Mouse (Mus musculus) spleen, embryonic (tissue): ENCODE measurements around the gene Elmod3.

ENCODE experiments used
- CTCF ChIA-PET: fragments of 350-600 bp; sonication (Branson Sonifier 250); formaldehyde crosslinking; loops from one replicate; lab custom pipeline; 2022; lab: Charles Lee

Gene Elmod3

DNA sequence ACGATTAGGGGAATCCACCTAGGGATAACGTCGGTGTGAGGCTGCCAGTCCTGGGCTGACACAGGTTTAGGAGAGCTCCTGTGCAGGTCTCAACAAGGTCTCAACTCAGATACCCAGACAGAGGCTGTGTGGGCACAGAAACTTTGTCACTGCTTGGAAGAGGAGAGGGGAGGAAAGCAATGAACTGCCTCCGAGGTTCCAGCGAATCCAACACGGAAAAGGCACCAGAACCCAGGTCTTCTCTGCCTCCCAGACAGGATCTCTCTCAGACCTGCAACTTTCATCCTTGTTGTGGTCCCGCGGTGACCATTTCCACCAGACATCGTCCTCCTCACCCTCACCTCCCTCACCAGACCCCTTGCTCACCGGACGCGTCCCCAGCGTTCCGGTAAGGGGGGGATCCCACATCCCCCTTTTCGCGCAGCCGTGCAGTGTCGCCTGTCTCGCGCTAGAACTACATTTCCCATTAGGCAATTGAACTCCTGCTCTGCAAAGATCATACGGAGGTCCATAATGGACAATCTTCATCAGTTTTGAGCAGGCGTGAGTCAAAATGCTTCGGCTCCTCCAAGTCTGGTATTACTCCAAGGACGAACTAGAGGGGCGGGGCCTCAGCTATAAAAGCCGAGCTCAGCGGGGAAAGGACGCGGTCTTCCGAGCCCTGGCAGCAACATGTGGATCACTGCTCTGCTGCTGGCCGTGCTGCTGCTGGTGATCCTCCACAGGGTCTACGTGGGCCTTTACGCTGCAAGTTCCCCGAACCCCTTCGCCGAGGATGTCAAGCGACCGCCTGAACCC lies at the start of gene Elmod3, which contains the start of gene Retsat:
TSS of gene Elmod3 (minus strand) at position 458 of the 798 bp plus-strand sequence.
TSS of gene Retsat (plus strand) at position 520 of the 798 bp plus-strand sequence.
- CTCF ChIA-PET: no interaction called here

DNA sequence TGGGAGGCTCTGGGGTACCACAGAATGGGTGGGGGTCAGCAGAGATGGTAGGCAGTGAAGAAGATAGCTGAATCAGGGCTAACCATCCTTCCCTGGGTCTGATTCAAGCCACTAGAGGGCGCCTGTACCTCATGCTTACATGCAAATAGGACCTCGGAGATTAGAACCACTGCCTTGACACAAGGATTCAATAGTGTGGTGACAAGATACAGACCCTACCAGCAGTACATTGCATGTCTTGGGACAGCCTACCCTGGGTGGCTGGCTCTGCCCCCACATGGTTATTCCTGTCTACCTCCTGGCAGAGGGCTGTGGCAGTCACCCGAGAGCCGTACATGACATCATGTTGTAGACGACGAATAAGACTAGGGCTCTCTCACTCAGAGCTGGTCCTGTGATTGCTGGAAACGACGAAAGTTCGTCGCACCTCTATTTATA lies 49.2 kb upstream of the Elmod3 start:
- CTCF ChIA-PET: interaction anchor here (0.6 kb wide), 1 partner anchor 208 kb away, joined by 3 read pairs; no protein-coding TSS in a partner anchor

DNA sequence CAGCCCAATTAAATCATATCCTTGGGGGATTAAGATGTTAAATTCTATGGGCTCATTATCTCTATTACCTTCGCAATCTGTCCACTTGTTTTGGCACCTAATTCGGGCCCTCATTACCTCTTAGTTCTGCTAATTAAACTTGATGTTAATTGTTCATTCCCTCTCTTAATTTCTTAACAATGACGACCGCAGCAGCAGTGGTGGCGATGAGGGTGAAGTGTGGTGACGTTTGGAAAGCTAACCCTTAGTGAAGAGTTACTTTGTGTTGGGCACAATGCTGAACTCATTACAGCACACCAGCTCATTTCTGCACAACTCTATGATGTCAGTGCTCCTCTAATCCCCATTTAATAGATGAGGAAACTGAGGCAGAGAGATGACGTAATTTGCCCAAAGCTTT lies 47.2 kb upstream of the Elmod3 start:
- CTCF ChIA-PET: no interaction called here

DNA sequence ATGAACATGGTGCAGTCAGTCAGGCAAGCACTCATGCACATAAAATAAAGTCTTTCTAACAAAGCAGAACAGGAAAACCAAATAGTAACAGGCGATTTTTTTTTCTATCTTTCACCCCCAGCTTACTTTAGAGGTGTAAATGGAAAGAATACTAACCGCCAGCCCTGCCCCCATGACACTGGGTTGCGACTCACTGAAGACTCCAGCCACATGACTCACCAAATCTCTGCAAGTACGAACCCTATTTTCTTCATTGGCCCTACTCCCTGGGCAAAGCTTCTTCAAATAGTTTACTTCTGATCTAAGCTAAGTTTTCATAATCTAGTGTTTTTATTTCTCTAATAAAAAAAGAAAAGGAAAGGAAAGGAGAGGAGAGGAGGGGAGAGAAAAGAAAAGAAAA lies 46.4 kb upstream of the Elmod3 start:
- CTCF ChIA-PET: no interaction called here

DNA sequence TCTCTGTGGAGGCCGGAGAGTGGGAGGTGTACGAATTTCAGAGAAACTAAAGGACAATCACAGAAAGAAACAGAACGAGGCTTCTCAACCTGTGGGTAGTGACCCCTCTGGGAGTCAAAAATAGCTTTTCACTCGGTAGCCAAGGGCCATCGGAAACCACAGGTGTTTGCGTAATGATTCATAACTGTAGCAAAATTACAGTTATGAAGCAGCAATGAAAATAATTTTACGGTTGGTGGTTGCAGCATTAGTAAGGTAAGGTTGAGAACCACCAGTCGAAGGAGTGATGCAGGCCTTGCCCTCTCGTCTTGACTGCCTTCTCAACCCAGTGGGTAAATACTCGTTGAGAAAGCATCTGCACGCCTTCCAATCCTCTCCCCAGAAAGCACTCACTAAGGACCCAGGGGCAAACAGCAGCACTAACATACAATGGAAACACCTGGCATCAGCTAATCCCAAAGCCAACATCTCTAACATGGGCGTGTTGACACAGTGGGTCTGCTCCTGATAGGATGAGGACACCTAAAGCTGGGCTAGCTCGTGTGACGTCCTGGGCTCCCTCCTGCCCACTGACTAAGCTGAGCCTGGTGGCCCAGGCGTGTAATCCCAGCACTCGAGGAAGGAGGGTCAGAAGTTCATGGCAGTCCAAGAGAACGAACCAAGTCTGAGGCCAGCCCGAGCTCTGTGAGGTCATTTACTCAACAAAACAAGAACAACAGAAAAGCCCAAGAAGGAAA lies 43.2 kb upstream of the Elmod3 start:
- CTCF ChIA-PET: no interaction called here

DNA sequence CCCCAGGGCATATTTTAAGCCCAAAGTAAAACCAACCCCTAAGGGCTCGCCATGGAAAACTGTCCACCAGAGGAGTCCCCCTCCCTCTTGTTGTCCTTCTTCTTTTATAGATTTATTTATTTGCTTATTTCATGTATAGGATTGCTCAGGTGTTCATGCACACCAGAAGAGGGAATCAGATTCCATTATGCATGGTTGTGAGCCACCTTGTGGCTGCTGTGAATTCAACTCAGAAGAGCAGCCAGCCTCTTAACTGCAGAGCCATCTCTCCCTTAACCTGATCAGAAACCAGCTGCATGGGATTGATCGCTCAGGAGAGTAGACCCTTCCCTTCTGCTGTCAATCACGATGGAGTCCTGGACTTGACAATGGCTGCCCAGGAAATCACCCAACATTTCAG lies 38.7 kb upstream of the Elmod3 start:
- CTCF ChIA-PET: interaction anchor here (0.6 to 1.1 kb wide), 3 partner anchors 17 to 506 kb away, joined by 3 read pairs; no protein-coding TSS in a partner anchor

DNA sequence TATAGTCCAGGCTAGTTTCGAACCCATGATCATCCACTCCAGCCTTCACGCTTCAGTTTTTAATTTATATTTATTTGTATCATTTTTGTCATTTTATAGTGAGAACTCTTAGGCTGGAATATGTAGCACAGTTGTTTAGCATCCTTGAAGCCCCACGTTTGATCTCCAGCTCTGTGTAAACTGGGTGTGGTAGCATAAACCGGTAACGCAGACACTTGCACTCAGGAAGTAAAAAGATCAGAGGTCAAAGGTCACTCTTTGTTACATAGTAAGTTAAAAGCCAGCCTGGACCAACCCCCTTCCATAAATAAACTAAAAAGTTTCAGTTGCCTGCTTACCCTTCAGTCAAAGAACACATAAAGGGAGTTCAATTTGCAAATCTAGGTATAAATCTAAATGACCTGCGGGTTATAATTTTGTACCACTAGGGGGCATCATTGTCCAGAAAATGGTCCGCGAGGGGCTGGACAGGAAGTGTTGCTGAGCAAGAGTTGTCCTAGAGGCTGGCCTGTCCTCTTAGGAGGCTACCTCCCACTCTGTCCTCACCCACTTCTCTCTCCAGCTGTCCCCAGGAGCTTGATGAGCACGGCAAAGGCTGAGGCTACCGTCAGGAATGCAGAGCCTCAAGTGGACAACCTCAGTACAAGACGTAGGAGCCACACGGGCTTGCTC lies 37.7 kb upstream of the Elmod3 start:
- CTCF ChIA-PET: interaction anchor here (0.6 to 1.3 kb wide), 4 partner anchors 12 to 410 kb away, joined by 3 read pairs; no protein-coding TSS in a partner anchor

DNA sequence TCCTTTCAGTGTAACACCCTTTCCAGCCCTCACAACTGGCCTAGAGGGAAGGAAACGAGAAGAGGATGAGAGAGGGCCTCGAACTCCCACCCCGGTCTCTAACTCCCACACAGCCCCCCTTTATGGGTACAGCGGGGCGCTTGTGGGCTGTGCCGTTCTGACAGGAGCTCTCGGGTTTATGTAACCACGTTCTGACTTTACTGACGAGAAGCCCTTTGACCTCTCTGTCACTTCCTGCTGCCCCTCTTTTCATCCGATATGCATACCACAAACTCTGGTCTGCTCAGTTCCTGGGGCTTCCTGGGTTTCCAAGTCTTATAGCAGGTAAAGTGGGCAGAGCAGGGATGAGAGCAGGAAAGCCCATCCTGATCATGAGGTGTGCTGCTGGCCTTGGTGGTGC lies 36.1 kb upstream of the Elmod3 start:
- CTCF ChIA-PET: no interaction called here

DNA sequence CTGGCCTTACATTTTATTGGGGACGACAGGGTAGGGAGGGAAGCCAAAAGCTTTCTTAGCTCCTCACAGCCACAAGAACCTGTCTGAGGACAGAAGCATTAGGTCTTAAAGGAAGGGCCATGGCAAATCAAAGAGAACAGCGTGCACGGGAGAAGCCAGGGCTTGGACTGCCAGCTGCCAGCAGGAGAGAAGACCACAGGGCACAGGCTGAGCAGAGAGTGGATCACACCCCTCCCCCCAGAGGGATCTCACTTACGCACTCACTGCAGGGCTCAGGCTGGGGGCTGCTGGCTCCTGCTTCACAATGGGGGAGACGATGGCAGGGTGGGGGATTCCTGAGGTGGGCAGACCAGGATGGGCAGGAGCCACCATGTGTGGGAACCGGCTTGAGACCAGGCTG lies 33.5 kb upstream of the Elmod3 start:
- CTCF ChIA-PET: no interaction called here

DNA sequence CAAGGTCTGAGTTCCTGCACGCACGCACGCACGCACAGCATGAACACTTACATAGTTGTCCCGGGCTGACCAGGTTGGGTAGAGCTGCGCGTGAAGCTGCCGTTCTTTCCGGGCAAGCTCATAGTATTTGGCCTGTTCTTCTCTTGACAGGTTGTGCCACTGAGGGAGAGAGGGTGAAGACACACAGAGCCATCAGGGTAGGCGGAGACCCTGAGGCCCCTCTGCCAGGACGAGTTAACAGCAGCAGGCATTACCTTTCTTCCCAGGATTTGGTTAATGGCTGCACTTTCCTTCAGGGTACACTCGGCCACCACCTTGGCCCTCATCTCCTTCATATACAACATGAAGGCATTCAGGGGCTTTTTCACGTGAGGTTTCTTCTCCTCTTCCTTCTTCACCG lies 32.7 kb upstream of the Elmod3 start:
- CTCF ChIA-PET: interaction anchor here (0.7 kb wide), 1 partner anchor 37 kb away, joined by 3 read pairs; no protein-coding TSS in a partner anchor

DNA sequence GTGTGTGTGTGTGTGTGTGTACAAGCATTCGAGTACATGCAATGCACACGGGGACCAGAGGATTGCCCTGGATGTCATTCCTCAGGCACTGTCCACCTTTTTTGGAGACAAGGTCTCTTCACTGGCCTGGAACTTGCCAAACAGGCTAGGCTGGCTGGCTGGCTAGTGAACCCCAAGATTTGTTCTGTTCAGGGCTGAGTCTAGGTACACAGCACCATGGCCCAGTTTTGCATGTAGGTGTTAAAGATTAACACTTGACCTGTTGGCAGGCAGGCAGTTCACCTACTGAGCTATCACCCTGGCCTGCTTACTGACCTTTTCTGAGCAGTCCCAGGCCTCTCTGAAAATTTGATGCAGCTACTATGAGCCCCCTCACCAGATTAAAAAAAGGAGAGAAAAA lies 32.2 kb upstream of the Elmod3 start:
- CTCF ChIA-PET: interaction anchor here (0.7 kb wide), 1 partner anchor 38 kb away, joined by 3 read pairs; no protein-coding TSS in a partner anchor

DNA sequence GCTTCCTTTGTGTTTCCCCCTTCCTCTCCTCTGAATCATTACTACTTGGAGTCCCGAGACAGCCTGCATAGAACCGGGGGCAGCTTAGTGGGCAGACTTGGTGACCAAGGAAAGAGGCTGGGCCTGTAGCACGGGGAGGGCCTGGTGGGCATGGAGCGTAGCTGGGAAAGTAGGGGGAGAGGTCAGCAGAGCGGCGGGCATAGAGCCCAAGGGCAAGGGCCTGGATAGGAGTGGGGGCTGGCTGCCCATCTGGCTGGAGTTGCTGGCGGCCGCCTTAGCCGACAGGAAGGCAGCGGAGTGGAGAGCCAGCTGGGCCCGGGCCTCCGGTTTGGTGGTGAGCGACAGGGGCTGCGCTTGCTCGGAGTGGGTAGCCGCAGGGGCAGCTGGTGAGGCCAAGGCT lies 29.1 kb upstream of the Elmod3 start:
- CTCF ChIA-PET: no interaction called here

DNA sequence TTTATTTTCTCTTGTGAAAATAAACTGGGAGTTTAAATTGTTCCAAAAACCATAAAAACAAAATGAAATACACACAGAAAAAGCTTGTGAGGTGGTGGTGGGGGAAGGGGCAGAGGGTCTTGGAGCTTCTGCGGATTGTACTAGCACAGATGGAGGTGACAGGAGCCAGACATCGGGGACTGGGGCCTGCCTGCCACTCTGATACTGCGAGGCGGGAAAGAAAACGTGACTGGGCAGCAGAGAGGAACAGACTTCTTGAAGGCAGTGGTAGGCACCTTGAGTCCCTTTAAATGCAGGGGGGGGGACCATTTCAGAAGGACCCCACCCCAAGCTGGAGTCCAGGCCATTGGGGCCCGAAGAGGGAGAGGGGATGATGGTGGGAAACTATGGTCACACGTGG lies 28.2 kb upstream of the Elmod3 start:
- CTCF ChIA-PET: interaction anchor here (0.7 kb wide), 1 partner anchor 317 kb away, joined by 3 read pairs; no protein-coding TSS in a partner anchor

DNA sequence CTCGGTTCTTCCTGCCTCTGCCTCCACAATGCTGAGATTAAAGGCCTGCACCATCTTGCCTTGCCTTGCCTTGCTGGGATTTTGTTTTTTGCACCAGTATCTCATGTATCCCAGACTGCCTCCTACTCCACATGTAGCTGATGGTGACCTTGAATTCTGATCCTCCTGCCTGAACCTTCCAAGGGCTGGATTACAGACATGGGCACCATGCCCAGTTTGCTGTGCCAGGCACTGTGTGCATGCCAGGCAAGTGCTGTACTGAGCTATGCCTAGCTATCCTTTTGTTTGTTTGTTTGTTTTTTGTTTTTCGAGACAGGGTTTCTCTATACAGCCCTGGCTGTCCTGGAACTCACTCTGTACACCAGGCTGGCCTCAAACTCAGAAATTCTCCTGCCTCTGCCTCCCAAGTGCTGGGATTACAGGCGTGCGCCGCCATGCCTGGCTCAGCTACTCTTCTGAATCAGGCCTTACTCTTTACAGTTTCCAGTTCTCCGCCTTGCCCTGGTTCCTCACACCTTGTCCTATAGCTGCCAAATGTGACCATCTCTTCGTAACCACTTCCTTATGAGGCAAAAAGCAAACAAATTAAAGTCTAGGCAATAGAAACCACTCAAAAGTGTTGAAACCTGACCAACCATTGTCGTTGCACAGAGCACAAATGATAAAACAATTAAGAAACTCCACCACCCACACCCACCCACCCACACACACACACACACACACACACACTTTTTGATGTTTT lies 25.6 kb upstream of the Elmod3 start:
- CTCF ChIA-PET: no interaction called here

DNA sequence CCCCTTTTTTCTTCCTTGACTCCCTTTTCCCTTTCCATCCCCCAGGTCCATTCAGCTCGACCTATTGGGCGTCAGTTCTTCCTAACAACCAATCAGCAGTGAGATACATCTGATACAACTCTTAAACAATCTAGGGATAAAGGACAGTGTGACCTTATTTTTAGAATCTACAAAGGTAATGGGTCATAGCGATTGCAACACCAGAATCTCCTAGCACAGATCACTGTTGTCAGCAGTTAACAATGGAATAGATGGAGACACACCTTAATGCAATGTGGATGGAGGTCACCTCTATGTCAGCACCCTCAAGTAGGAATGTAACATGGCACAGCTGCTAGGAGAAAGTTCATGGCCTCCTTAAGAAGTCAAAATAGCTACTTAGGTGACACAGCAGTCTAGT lies 24.7 kb upstream of the Elmod3 start:
- CTCF ChIA-PET: interaction anchor here (0.6 kb wide), 1 partner anchor 136 kb away, joined by 6 read pairs; no protein-coding TSS in a partner anchor

DNA sequence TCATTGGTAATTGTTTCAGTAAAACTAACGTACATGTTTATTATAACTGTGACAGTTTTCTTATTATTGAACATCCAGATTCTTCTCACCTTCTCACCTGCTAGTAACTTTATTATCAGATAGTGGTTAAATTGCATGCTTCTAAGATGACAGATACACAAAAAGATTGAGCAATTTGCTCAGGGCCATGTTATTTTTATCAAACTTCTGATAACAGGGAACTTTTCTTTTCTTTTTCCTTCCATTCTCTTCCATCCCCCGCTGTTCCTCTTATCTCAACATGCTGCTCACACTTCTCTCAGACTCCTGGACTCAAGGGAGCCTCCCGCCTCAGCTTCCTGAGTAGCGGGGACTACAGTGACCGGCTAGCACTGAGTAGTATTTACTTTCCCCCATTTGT lies 22.7 kb upstream of the Elmod3 start:
- CTCF ChIA-PET: no interaction called here

DNA sequence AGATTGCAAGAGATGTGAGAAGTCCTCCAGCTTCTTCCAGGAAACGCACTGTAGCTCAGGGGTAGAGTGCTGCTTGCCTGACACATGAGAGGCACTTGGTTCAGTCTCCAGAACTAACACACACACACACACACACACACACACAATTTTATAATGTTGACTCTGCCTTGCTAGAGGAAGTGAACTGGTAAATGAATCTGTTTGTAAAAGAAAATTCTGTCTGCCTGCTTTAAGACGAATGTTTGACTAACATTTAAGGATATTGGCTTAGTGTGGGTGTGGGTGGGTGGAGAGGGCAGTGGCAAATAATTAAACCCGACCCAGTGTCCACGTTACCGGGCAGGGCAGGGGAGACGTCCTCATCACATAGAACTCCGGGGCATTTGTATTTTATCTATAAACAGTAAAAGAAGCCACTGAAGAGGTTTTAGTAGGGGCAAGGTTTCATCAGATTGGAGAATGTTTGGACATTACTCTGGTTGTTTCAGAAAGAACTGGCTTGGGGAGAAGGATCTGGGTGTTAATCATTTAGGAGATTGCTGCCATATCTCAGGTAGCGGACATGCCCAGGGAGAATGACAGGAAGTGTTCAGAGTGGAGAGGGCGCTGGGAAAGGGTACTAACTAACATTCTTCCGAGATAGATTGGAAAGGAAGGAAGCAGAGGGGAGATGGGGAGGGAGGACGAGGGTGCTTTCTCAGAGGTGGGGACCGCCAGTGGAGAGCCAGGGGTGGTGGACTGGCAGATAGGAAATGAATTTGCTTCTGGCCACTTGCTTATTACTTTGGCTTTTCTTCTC lies 21.7 kb upstream of the Elmod3 start:
- CTCF ChIA-PET: no interaction called here

DNA sequence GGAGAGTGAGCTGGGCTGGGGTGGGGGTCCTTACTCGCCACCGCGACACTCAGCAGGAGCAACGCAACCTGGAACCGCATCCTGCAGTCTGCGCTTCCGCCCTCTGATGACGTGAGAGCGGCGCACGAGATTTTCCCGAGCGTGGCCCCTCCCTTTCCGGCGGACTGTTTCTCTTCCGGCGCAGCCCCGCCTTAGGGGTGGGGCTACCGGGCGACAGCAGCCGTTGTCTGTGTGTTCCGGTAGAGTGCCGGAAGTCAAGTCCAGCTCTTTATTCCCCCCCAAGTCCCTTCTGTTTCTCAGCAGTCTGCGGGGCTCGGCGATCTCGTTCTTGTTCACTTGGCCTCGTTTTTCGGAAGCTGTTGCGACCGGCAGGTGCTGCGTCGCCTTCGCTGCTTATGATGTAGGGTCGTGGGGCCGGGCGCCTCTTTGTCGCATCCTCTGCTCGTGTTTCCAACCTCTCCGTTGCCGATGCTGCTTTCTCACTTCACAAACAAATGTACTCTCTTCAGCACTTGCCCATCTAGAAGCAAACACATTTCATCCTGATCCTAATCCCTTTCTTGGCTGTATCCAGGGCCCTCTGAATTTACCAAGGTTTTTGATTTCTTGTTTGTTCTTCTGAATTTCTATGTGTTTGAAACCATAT lies 18.6 kb upstream of the Elmod3 start, which contains the start of gene Tgoln1:
TSS of gene Tgoln1 (minus strand) at position 358 of the 646 bp plus-strand sequence.
- CTCF ChIA-PET: interaction anchor here (0.6 kb wide), 1 partner anchor 14 kb away, joined by 9 read pairs; no protein-coding TSS in a partner anchor
